Mouse (Mus musculus) limb, embryonic 14.5 days (tissue): ENCODE results near the gene Mbd3. TPM values are rescaled to one million over a fixed set of nuclear protein-coding genes. Genes with fewer than 3 reads are reported as not detected.
"Not testable (repeated sequence)": the region's sequence is repeated elsewhere in the genome, so short reads cannot be mapped to it uniquely, and the experiment has no call there.

ENCODE experiments used
- ATAC-seq: fragments of 200-750 bp; cut with Nextera tagmentation; 2 replicates; pipeline ENCODE4 v1.8.0; 2017; ENCODE audit warnings: low read depth, moderate number of reproducible peaks, moderate TSS enrichment; ENCODE audit not compliant: low FRiP score
- DNase-seq: peaks from one replicate; pipeline ENCODE4 v3.0.0-alpha.2; 2015; ENCODE audit warnings: low spot score
- H3K27ac ChIP-seq: fragments of 300-500 bp; sonication (generic); replicated peaks from 2 replicates; pipeline ENCODE4 v1.5.1; 2014; ENCODE audit warnings: low read depth, mild to moderate bottlenecking, low read length, moderate library complexity, mixed read lengths
- H3K27me3 ChIP-seq: fragments of 300-500 bp; sonication (generic); 2 replicates; pipeline ENCODE4 v1.6.1; 2014; ENCODE audit warnings: low read length, mixed read lengths; ENCODE audit not compliant: control insufficient read depth, insufficient read depth
- H3K36me3 ChIP-seq: fragments of 300-500 bp; sonication (generic); 2 replicates; pipeline ENCODE4 v1.6.1; 2014; ENCODE audit warnings: mild to moderate bottlenecking, low read length, moderate library complexity, mixed read lengths; ENCODE audit not compliant: control insufficient read depth, insufficient read depth
- H3K4me1 ChIP-seq: fragments of 300-500 bp; sonication (generic); 2 replicates; pipeline ENCODE4 v1.6.1; 2014; ENCODE audit warnings: antibody characterized with exemption, low read length, mixed read lengths; ENCODE audit not compliant: control insufficient read depth, insufficient read depth
- H3K4me2 ChIP-seq: fragments of 300-500 bp; sonication (generic); replicated peaks from 2 replicates; pipeline ENCODE4 v1.6.1; 2014; ENCODE audit warnings: low read depth, mild to moderate bottlenecking, low read length, moderate library complexity; ENCODE audit not compliant: severe bottlenecking
- H3K4me3 ChIP-seq: fragments of 300-500 bp; sonication (generic); replicated peaks from 2 replicates; pipeline ENCODE4 v1.5.1; 2014; ENCODE audit warnings: low read length
- H3K9ac ChIP-seq: fragments of 300-500 bp; sonication (generic); 2 replicates; pipeline ENCODE4 v1.6.1; 2014; ENCODE audit warnings: mild to moderate bottlenecking, low read depth, low read length, moderate library complexity; ENCODE audit not compliant: severe bottlenecking
- H3K9me3 ChIP-seq: fragments of 300-500 bp; sonication (generic); 2 replicates; pipeline ENCODE4 v1.6.1; 2016; ENCODE audit warnings: low read length; ENCODE audit not compliant: control insufficient read depth
- POLR2A ChIP-seq: fragments of 200-500 bp; IDR thresholded peaks from 2 replicates; pipeline ENCODE4 v1.8.0; 2012; ENCODE audit warnings: inconsistent platforms, mild to moderate bottlenecking, moderate library complexity, borderline replicate concordance; ENCODE audit not compliant: insufficient read depth, insufficient read length; ENCODE audit errors: extremely low read depth
- WGBS: fragments of 180-500 bp; shearing (Covaris S2); extraction: QIAGEN DNeasy Blood & Tissue Kit; methylation state at CpG from one replicate; pipeline ENCODE4 v1.1.7; 2014; 5-methylcytosine and 5-hydroxymethylcytosine counted together
- polyA plus RNA-seq, 2 experiments: library from polyadenylated mRNA; depleted of rRNA in 1 of 2; stranded (reverse) in 1 of 2; unstranded in 1 of 2; fragments of >200 nt; fragmentation: Nextera tagmentation in 1 of 2; extraction: Ambion mirVana in 1 of 2; gene quantifications; 2 replicates each; pipeline versions ENCODE4 v1.2.1 to v1.2.3; 2012 to 2014

Gene Mbd3
- polyA plus RNA-seq, 2 experiments: 196 to 267 TPM

GRCm38 (mm10) chr10:80350292-80350691, 49.1 kb downstream of the Mbd3 start:
- H3K27me3 ChIP-seq: peaks cover 86% of the 10 kb centered on the region
- no peaks in the 10 kb centered on the region for H3K36me3 ChIP-seq
- no peaks in the 10 kb centered on the region for H3K9me3 ChIP-seq
- H3K9ac ChIP-seq: no peak overlapping the region
- WGBS: under 1% methylated on average over 7 of the region's 7 CpGs
- no peak for TF ChIP-seq POLR2A
- no peak overlapping the region for H3K4me3 ChIP-seq
- no peak overlapping the region for H3K27ac ChIP-seq
- DNase-seq (peak; percentile 75), ATAC-seq (peak; percentile 70)
- H3K4me1 ChIP-seq: peaks cover 10% of the 10 kb centered on the region
- H3K4me2 ChIP-seq: no peak overlapping the region

GRCm38 (mm10) chr10:80348981-80349380, 50.4 kb downstream of the Mbd3 start:
- no peak for DNase-seq
- peak overlapping the region; percentile 29 for H3K4me3 ChIP-seq

GRCm38 (mm10) chr10:80348244-80348781, 51.0 kb downstream of the Mbd3 start, which contains the start of gene Adamtsl5:
Adamtsl5 (minus strand) TSS chr10:80348412.
- ATAC-seq (peak; percentile 36), DNase-seq (no peak)
- Histone ChIP-seq H3K36me3 (no peaks in the 10 kb centered on the region), H3K9me3 (no peaks in the 10 kb centered on the region), H3K27me3 (peaks cover 98% of the 10 kb centered on the region), H3K9ac (peak within 1 kb of the TSS; percentile 25; the same call in 1 of the 2 replicates), H3K27ac (no peak within 1 kb of the TSS), H3K4me3 (peak within 1 kb of the TSS; percentile 29), H3K4me2 (peak within 1 kb of the TSS; percentile 45), H3K4me1 (peaks cover 13% of the 10 kb centered on the region)
- no peak for TF ChIP-seq POLR2A
- under 1% methylated on average over 32 of the region's 42 CpGs for WGBS

More at GRCm38 (mm10) chr10:80348981-80349380, 50.4 kb downstream of the Mbd3 start:
- ATAC-seq: no peak
- no peaks in the 10 kb centered on the region for H3K36me3 ChIP-seq
- no peak overlapping the region for H3K27ac ChIP-seq
- H3K4me2 ChIP-seq: peak overlapping the region; percentile 45
- no peak for TF ChIP-seq POLR2A
- peaks cover 95% of the 10 kb centered on the region for H3K27me3 ChIP-seq
- peaks cover 13% of the 10 kb centered on the region for H3K4me1 ChIP-seq
- WGBS: 18% methylated on average over 26 of the region's 26 CpGs
- H3K9me3 ChIP-seq: no peaks in the 10 kb centered on the region
- no peak overlapping the region for H3K9ac ChIP-seq

- DNase-seq (no peak), ATAC-seq (no peak)
- H3K9me3 ChIP-seq: no peaks in the 10 kb centered on the region
- WGBS: 15% methylated on average over 14 of the region's 17 CpGs
- H3K4me2 ChIP-seq: 0 out of 2 replicates have a peak overlapping the region, but pooled peaks have one; percentile 45
- TF ChIP-seq POLR2A: no peak
- H3K27ac ChIP-seq: no peak overlapping the region
- H3K9ac ChIP-seq: 0 out of 2 replicates have a peak overlapping the region, but pooled peaks have one; percentile 25
- peak overlapping the region; percentile 29 for H3K4me3 ChIP-seq
- H3K36me3 ChIP-seq: no peaks in the 10 kb centered on the region
- H3K27me3 ChIP-seq: peaks cover 98% of the 10 kb centered on the region
- peaks cover 20% of the 10 kb centered on the region for H3K4me1 ChIP-seq
These were observed 51.8 kb downstream of the Mbd3 start for GRCm38 (mm10) chr10:80347514-80347967.

- 69% methylated on average over 5 of the region's 6 CpGs for WGBS
These were observed 53.4 kb downstream of the Mbd3 start for GRCm38 (mm10) chr10:80345929-80346328.

GRCm38 (mm10) chr10:80345122-80345521, 54.2 kb downstream of the Mbd3 start:
- H3K27me3 ChIP-seq: peaks cover 99% of the 10 kb centered on the region

More at GRCm38 (mm10) chr10:80345929-80346328, 53.4 kb downstream of the Mbd3 start:
- DNase-seq, H3K9me3 ChIP-seq, H3K36me3 ChIP-seq, H3K4me2 ChIP-seq, H3K4me3 ChIP-seq, H3K9ac ChIP-seq, H3K27ac ChIP-seq, ATAC-seq: not testable (repeated sequence)
- Histone ChIP-seq H3K4me1 (peaks cover 23% of the 10 kb centered on the region), H3K27me3 (peaks cover 98% of the 10 kb centered on the region)

More at GRCm38 (mm10) chr10:80345122-80345521, 54.2 kb downstream of the Mbd3 start:
- no peaks in the 10 kb centered on the region for H3K9me3 ChIP-seq
- no peaks in the 10 kb centered on the region for H3K36me3 ChIP-seq
- H3K4me3 ChIP-seq: 0 out of 2 replicates have a peak overlapping the region, but pooled peaks have one; percentile 4
- peaks cover 26% of the 10 kb centered on the region for H3K4me1 ChIP-seq
- DNase-seq: no peak
- ATAC-seq: no peak
- 3% methylated on average over 15 of the region's 16 CpGs for WGBS
- H3K27ac ChIP-seq: no peak overlapping the region
- no peak overlapping the region for H3K9ac ChIP-seq
- TF ChIP-seq POLR2A: no peak
- peak overlapping the region; percentile 6; the same call in 1 of the 2 replicates for H3K4me2 ChIP-seq
